Mouse (Mus musculus): Measurements from ENCODE around the gene Hip1r. TPM values are rescaled to one million over a fixed set of nuclear protein-coding genes. Genes with fewer than 3 reads are reported as not detected.

Hip1r gene
- polyA plus RNA-seq, 1 experiment, result 18.3 TPM

- Histone ChIP-seq H3K36me3 (ENCODE audit: control insufficient read depth, insufficient read depth, low read length) (no peaks in the 10 kb centered on the region), H3K4me3 (ENCODE audit: insufficient read depth, low read depth, low read length) (no peak overlapping the region), H3K27ac (ENCODE audit: insufficient read depth, low read depth, low read length) (no peak overlapping the region), H3K27me3 (replicated peaks; ENCODE audit: control insufficient read depth, insufficient read depth, low read length) (no peaks in the 10 kb centered on the region), H3K4me1 (ENCODE audit: control insufficient read depth, insufficient read depth, low read length) (no peaks in the 10 kb centered on the region)
- WGBS, result 96% methylated on average over 7 of the region's 7 CpGs
- DNase-seq, result no peak
- no peak for TF ChIP-seq CTCF (conservative IDR thresholded peaks at IDR 0.05; ENCODE audit: insufficient read depth, insufficient read length, low read depth, low read length)
Observed at GRCm38 (mm10) chr5:123994468-123994867, 21.0 kb downstream of the Hip1r start.

GRCm38 (mm10) chr5:123995388-123995787 is 22.0 kb downstream of the Hip1r start:
- 62% methylated on average over 6 of the region's 6 CpGs for WGBS
- no peak for DNase-seq
- H3K27me3 ChIP-seq (replicated peaks; ENCODE audit: control insufficient read depth, insufficient read depth, low read length), result no peaks in the 10 kb centered on the region
- H3K27ac ChIP-seq (ENCODE audit: insufficient read depth, low read depth, low read length), result no peak overlapping the region
- no peaks in the 10 kb centered on the region for H3K4me1 ChIP-seq (ENCODE audit: control insufficient read depth, insufficient read depth, low read length)
- no peaks in the 10 kb centered on the region for H3K36me3 ChIP-seq (ENCODE audit: control insufficient read depth, insufficient read depth, low read length)
- TF ChIP-seq CTCF (conservative IDR thresholded peaks at IDR 0.05; ENCODE audit: insufficient read depth, insufficient read length, low read depth, low read length) (no peak), POLR2A (IDR thresholded peaks at IDR 0.05; ENCODE audit: low read depth, low read length) (no peak)
- no peak overlapping the region for H3K4me3 ChIP-seq (ENCODE audit: insufficient read depth, low read depth, low read length)

GRCm38 (mm10) chr5:123996194-123996593 is 22.8 kb downstream of the Hip1r start:
- WGBS, result 72% methylated on average over 10 of the region's 10 CpGs
- Histone ChIP-seq H3K4me3 (ENCODE audit: insufficient read depth, low read depth, low read length) (no peak overlapping the region), H3K36me3 (ENCODE audit: control insufficient read depth, insufficient read depth, low read length) (no peaks in the 10 kb centered on the region), H3K4me1 (ENCODE audit: control insufficient read depth, insufficient read depth, low read length) (no peaks in the 10 kb centered on the region), H3K27me3 (replicated peaks; ENCODE audit: control insufficient read depth, insufficient read depth, low read length) (no peaks in the 10 kb centered on the region), H3K27ac (ENCODE audit: insufficient read depth, low read depth, low read length) (no peak overlapping the region)
- TF ChIP-seq CTCF (conservative IDR thresholded peaks at IDR 0.05; ENCODE audit: insufficient read depth, insufficient read length, low read depth, low read length), result no peak
- TF ChIP-seq POLR2A (IDR thresholded peaks at IDR 0.05; ENCODE audit: low read depth, low read length), result no peak
- DNase-seq, result peak; percentile 30

- Histone ChIP-seq H3K4me1 (ENCODE audit: control insufficient read depth, insufficient read depth, low read length) (no peaks in the 10 kb centered on the region), H3K27ac (ENCODE audit: insufficient read depth, low read depth, low read length) (no peak overlapping the region), H3K27me3 (replicated peaks; ENCODE audit: control insufficient read depth, insufficient read depth, low read length) (no peaks in the 10 kb centered on the region), H3K36me3 (ENCODE audit: control insufficient read depth, insufficient read depth, low read length) (no peaks in the 10 kb centered on the region), H3K4me3 (ENCODE audit: insufficient read depth, low read depth, low read length) (no peak overlapping the region)
- 88% methylated on average over 14 of the region's 14 CpGs for WGBS
- no peak for DNase-seq
- no peak for TF ChIP-seq CTCF (conservative IDR thresholded peaks at IDR 0.05; ENCODE audit: insufficient read depth, insufficient read length, low read depth, low read length)
- no peak for TF ChIP-seq POLR2A (IDR thresholded peaks at IDR 0.05; ENCODE audit: low read depth, low read length)
Observed at GRCm38 (mm10) chr5:123996695-123997094, 23.3 kb downstream of the Hip1r start.

- no peak overlapping the region for H3K27ac ChIP-seq (ENCODE audit: insufficient read depth, low read depth, low read length)
- no peak overlapping the region for H3K4me3 ChIP-seq (ENCODE audit: insufficient read depth, low read depth, low read length)
- H3K27me3 ChIP-seq (replicated peaks; ENCODE audit: control insufficient read depth, insufficient read depth, low read length), result no peaks in the 10 kb centered on the region
- no peak for DNase-seq
- H3K36me3 ChIP-seq (ENCODE audit: control insufficient read depth, insufficient read depth, low read length), result no peaks in the 10 kb centered on the region
- 82% methylated on average over 24 of the region's 24 CpGs for WGBS
- no peak for TF ChIP-seq CTCF (conservative IDR thresholded peaks at IDR 0.05; ENCODE audit: insufficient read depth, insufficient read length, low read depth, low read length)
- no peak for TF ChIP-seq POLR2A (IDR thresholded peaks at IDR 0.05; ENCODE audit: low read depth, low read length)
- no peaks in the 10 kb centered on the region for H3K4me1 ChIP-seq (ENCODE audit: control insufficient read depth, insufficient read depth, low read length)
Observed at GRCm38 (mm10) chr5:123997211-123997751, 23.9 kb downstream of the Hip1r start.

GRCm38 (mm10) chr5:123997811-123998210 is 24.4 kb downstream of the Hip1r start:
- Histone ChIP-seq H3K36me3 (ENCODE audit: control insufficient read depth, insufficient read depth, low read length) (no peaks in the 10 kb centered on the region), H3K27me3 (replicated peaks; ENCODE audit: control insufficient read depth, insufficient read depth, low read length) (no peaks in the 10 kb centered on the region), H3K4me3 (ENCODE audit: insufficient read depth, low read depth, low read length) (no peak overlapping the region), H3K27ac (ENCODE audit: insufficient read depth, low read depth, low read length) (no peak overlapping the region), H3K4me1 (ENCODE audit: control insufficient read depth, insufficient read depth, low read length) (no peaks in the 10 kb centered on the region)
- 67% methylated on average over 16 of the region's 16 CpGs for WGBS
- no peak for DNase-seq
- no peak for TF ChIP-seq POLR2A (IDR thresholded peaks at IDR 0.05; ENCODE audit: low read depth, low read length)
- no peak for TF ChIP-seq CTCF (conservative IDR thresholded peaks at IDR 0.05; ENCODE audit: insufficient read depth, insufficient read length, low read depth, low read length)

- WGBS, result 84% methylated on average over 10 of the region's 10 CpGs
- no peak for TF ChIP-seq POLR2A (IDR thresholded peaks at IDR 0.05; ENCODE audit: low read depth, low read length)
- no peak for TF ChIP-seq CTCF (conservative IDR thresholded peaks at IDR 0.05; ENCODE audit: insufficient read depth, insufficient read length, low read depth, low read length)
- no peak for DNase-seq
- Histone ChIP-seq H3K27ac (ENCODE audit: insufficient read depth, low read depth, low read length) (no peak overlapping the region), H3K4me3 (ENCODE audit: insufficient read depth, low read depth, low read length) (no peak overlapping the region), H3K27me3 (replicated peaks; ENCODE audit: control insufficient read depth, insufficient read depth, low read length) (no peaks in the 10 kb centered on the region), H3K36me3 (ENCODE audit: control insufficient read depth, insufficient read depth, low read length) (no peaks in the 10 kb centered on the region), H3K4me1 (ENCODE audit: control insufficient read depth, insufficient read depth, low read length) (peaks cover 4% of the 10 kb centered on the region)
Observed at GRCm38 (mm10) chr5:123998370-123998769, 24.9 kb downstream of the Hip1r start.
